26 mouse cellular contexts compared by ENCODE assay signal in the genomic region with DNA sequence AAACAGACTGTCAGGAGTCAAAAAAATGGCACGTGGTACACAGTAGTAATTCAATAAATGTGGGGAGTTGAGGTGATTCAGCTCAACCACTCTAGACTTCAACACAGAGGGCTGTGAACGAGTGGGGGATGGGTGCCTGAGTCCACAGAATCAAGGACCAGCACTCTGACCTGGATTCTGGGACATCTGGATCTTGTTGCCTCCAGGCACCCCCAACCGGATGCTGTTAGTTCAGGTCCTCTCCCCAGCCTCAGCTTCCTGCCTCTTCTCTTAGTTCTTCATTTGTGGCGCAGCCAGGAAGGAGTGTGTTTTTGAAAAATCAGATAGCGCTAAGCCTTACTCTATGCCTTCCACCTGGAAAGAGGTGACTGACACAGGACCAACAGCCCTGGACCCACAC.
A peak's percentile ranks its signal among the peaks of the same experiment; 100 is the strongest.
DNase-seq lines count a peak whose midpoint lies in the region; ATAC-seq lines count a peak whose summit lies in the region.
"Had no signal": no experiment of that assay in that cellular context is flagged by ENCODE, and none has a peak within 500 bp of the region (broad histone marks: within the 10 kb centered on the region; RNA-seq: fewer than 3 reads in every experiment).

No protein-coding gene starts in this region.

- no peak overlapping the region for H3K27ac ChIP-seq in hindbrain, embryonic 10.5 days
- H3K27ac ChIP-seq in hindbrain, embryonic 11.5 days (ENCODE audit: low read depth, low read length) = no peak overlapping the region
- peak overlapping the region; percentile 15; the same call in 1 of the 2 replicates for H3K27ac ChIP-seq in embryonic facial prominence, embryonic 10.5 days (replicated peaks)
- peak overlapping the region; percentile 68 for H3K27ac ChIP-seq in limb, embryonic 10.5 days
- H3K27ac ChIP-seq: heart, adult 2 months; heart, embryonic 13.5 days; hindbrain, embryonic 15.5 days; limb, embryonic 15.5 days; macrophage; neural tube, embryonic 13.5 days had no signal

- DNase-seq in hindbrain, embryonic 10.5 days (ENCODE audit: low spot score) = peak; percentile 15
- DNase-seq in hindbrain, embryonic 11.5 days (ENCODE audit: low spot score) = no peak
- peak; percentile 81 for DNase-seq in embryonic facial prominence, embryonic 10.5 days (ENCODE audit: low spot score)
- DNase-seq in limb, embryonic 10.5 days (ENCODE audit: low spot score) = peak; percentile 67
- DNase-seq in thymus, postnatal 4 days = peak; percentile 59
- no peak for DNase-seq in left cerebral cortex, postnatal 36 days (ENCODE audit: low spot score in 2 of 2)
- no peak for DNase-seq in adrenal gland, adult 2 months
- DNase-seq: adrenal gland, postnatal 36 days; cerebellum, adult 11 months; cerebellum, adult 9-11 months; gastrocnemius, postnatal 36 days; heart, adult 2 months; heart, postnatal 14 days; kidney, adult 9 months; kidney, postnatal 14 days had no signal

- peaks cover 39% of the 10 kb centered on the region for H3K4me1 ChIP-seq in hindbrain, embryonic 10.5 days (replicated peaks)
- H3K4me1 ChIP-seq in hindbrain, embryonic 11.5 days (replicated peaks; ENCODE audit: control insufficient read depth, insufficient read depth, low read length) = peaks cover 4% of the 10 kb centered on the region; the same call in 1 of the 2 replicates
- H3K4me1 ChIP-seq in embryonic facial prominence, embryonic 10.5 days = peaks cover 39% of the 10 kb centered on the region
- H3K4me1 ChIP-seq in limb, embryonic 10.5 days = peaks cover 35% of the 10 kb centered on the region
- H3K4me1 ChIP-seq: limb, embryonic 15.5 days had no signal

- H3K9me3 ChIP-seq in hindbrain, embryonic 10.5 days = no peaks in the 10 kb centered on the region
- H3K9me3 ChIP-seq in hindbrain, embryonic 11.5 days (ENCODE audit: control insufficient read depth, low read length) = no peaks in the 10 kb centered on the region
- no peaks in the 10 kb centered on the region for H3K9me3 ChIP-seq in embryonic facial prominence, embryonic 10.5 days
- H3K9me3 ChIP-seq in limb, embryonic 10.5 days (replicated peaks) = no peaks in the 10 kb centered on the region
- H3K9me3 ChIP-seq: heart, embryonic 13.5 days; hindbrain, embryonic 15.5 days; limb, embryonic 15.5 days; midbrain, embryonic 10.5 days; neural tube, embryonic 13.5 days had no signal

- H3K27me3 ChIP-seq in hindbrain, embryonic 10.5 days (ENCODE audit: insufficient read depth, poor library complexity, severe bottlenecking) = no peaks in the 10 kb centered on the region
- no peaks in the 10 kb centered on the region for H3K27me3 ChIP-seq in hindbrain, embryonic 11.5 days (ENCODE audit: control insufficient read depth, insufficient read depth, low read length)
- H3K27me3 ChIP-seq in embryonic facial prominence, embryonic 10.5 days (replicated peaks; ENCODE audit: low read depth, poor library complexity, severe bottlenecking) = no peaks in the 10 kb centered on the region; the same call in 1 of the 2 replicates
- H3K27me3 ChIP-seq in limb, embryonic 10.5 days (ENCODE audit: low read depth, poor library complexity, severe bottlenecking) = no peaks in the 10 kb centered on the region
- H3K27me3 ChIP-seq: heart, embryonic 13.5 days; hindbrain, embryonic 15.5 days; limb, embryonic 15.5 days; neural tube, embryonic 13.5 days had no signal

- H3K4me3 ChIP-seq in hindbrain, embryonic 10.5 days = no peak overlapping the region
- no peak overlapping the region for H3K4me3 ChIP-seq in hindbrain, embryonic 11.5 days (ENCODE audit: low read depth, low read length)
- H3K4me3 ChIP-seq in embryonic facial prominence, embryonic 10.5 days = no peak overlapping the region
- no peak overlapping the region for H3K4me3 ChIP-seq in limb, embryonic 10.5 days
- H3K4me3 ChIP-seq: heart, adult 2 months; heart, embryonic 13.5 days; hindbrain, embryonic 15.5 days; limb, embryonic 15.5 days; midbrain, embryonic 10.5 days; myocyte; neural tube, embryonic 13.5 days had no signal

- H3K36me3 ChIP-seq in hindbrain, embryonic 10.5 days = no peaks in the 10 kb centered on the region; the same call in 1 of the 2 replicates
- H3K36me3 ChIP-seq in hindbrain, embryonic 11.5 days (ENCODE audit: control insufficient read depth, insufficient read depth, low read length) = no peaks in the 10 kb centered on the region
- H3K36me3 ChIP-seq in embryonic facial prominence, embryonic 10.5 days (replicated peaks) = no peaks in the 10 kb centered on the region
- no peaks in the 10 kb centered on the region for H3K36me3 ChIP-seq in limb, embryonic 10.5 days
- H3K36me3 ChIP-seq: heart, embryonic 13.5 days; hindbrain, embryonic 15.5 days; limb, embryonic 15.5 days; midbrain, embryonic 10.5 days; neural tube, embryonic 13.5 days had no signal

- no peak overlapping the region for H3K4me2 ChIP-seq in hindbrain, embryonic 11.5 days (replicated peaks; ENCODE audit: low read depth, low read length)
- H3K4me2 ChIP-seq: heart, embryonic 13.5 days; hindbrain, embryonic 15.5 days; limb, embryonic 15.5 days; neural tube, embryonic 13.5 days had no signal

- H3K9ac ChIP-seq in hindbrain, embryonic 11.5 days (ENCODE audit: low read depth, low read length) = no peak overlapping the region
- H3K9ac ChIP-seq: heart, embryonic 13.5 days; hindbrain, embryonic 15.5 days; limb, embryonic 15.5 days; neural tube, embryonic 13.5 days had no signal

- intact Hi-C loops in left cerebral cortex, postnatal 36 days (cut with DNase I) = no loop called here

- no peak for ATAC-seq in hindbrain, embryonic 11.5 days (ENCODE audit: low FRiP score)
- ATAC-seq: CD4-positive, CD25-positive, alpha-beta regulatory T cell, adult 4 months; intestine, embryonic 16.5 days; lung, postnatal 0 days; midbrain, embryonic 16.5 days had no signal

- WGBS in hindbrain, embryonic 10.5 days = 80% methylated on average over 5 of the region's 5 CpGs
- 87% methylated on average over 5 of the region's 5 CpGs for WGBS in hindbrain, embryonic 11.5 days
- WGBS in embryonic facial prominence, embryonic 10.5 days = 39% methylated on average over 5 of the region's 5 CpGs
- 50% methylated on average over 5 of the region's 5 CpGs for WGBS in limb, embryonic 10.5 days

Comparison
In these comparisons a context has a peak if more than half of its experiments do, and no peak if none do; other contexts are left out.
1. DNase-seq: peak in hindbrain, embryonic 10.5 days (single experiment), embryonic facial prominence, embryonic 10.5 days (single experiment), limb, embryonic 10.5 days (single experiment) and thymus, postnatal 4 days (single experiment); none in hindbrain, embryonic 11.5 days (single experiment), left cerebral cortex, postnatal 36 days (0 of 2) and adrenal gland, adult 2 months (single experiment).
2. H3K27ac ChIP-seq: peak in embryonic facial prominence, embryonic 10.5 days (single experiment) and limb, embryonic 10.5 days (single experiment); none in hindbrain, embryonic 10.5 days (single experiment) and hindbrain, embryonic 11.5 days (single experiment).